Mouse (Mus musculus) heart, embryonic 14.5 days (tissue): ENCODE results near the gene Mmp1b. TPM values are rescaled to one million over a fixed set of nuclear protein-coding genes. Genes with fewer than 3 reads are reported as not detected.
"Not testable (repeated sequence)": the region's sequence is repeated elsewhere in the genome, so short reads cannot be mapped to it uniquely, and the experiment has no call there.

ENCODE experiments used
- ATAC-seq: fragments of 200-750 bp; cut with Nextera tagmentation; 2 replicates; pipeline ENCODE4 v1.8.0; 2017; ENCODE audit warnings: low read depth, moderate TSS enrichment; ENCODE audit not compliant: insufficient number of reproducible peaks, insufficient read depth, low FRiP score
- H3K27ac ChIP-seq, 2 experiments: fragments of 200-500 bp in 1 of 2; fragments of 300-500 bp in 1 of 2; sonication (generic) in 1 of 2; replicated peaks in 1 of 2; 2 replicates each; pipeline ENCODE4 v1.5.1; 2012 to 2014; ENCODE audit warnings: low read depth in 2 of 2, low read length in 2 of 2, control low read depth in 1 of 2, mild to moderate bottlenecking in 1 of 2, mixed read lengths in 1 of 2; ENCODE audit not compliant: control insufficient read depth in 1 of 2, insufficient read depth in 1 of 2
- H3K27me3 ChIP-seq: fragments of 300-500 bp; sonication (generic); 2 replicates; pipeline ENCODE4 v1.6.1; 2014; ENCODE audit warnings: mild to moderate bottlenecking, low read length, control low read depth; ENCODE audit not compliant: control insufficient read depth, insufficient read depth
- H3K36me3 ChIP-seq: fragments of 300-500 bp; sonication (generic); 2 replicates; pipeline ENCODE4 v1.6.1; 2014; ENCODE audit warnings: mild to moderate bottlenecking, control low read depth, low read length, mixed read lengths; ENCODE audit not compliant: control insufficient read depth, insufficient read depth
- H3K4me1 ChIP-seq, 2 experiments: fragments of 200-500 bp in 1 of 2; fragments of 300-500 bp in 1 of 2; sonication (generic) in 1 of 2; 2 replicates each; pipeline ENCODE4 v1.6.1; 2012 to 2014; ENCODE audit warnings: low read length in 2 of 2, control low read depth in 1 of 2, mixed read lengths in 1 of 2; ENCODE audit not compliant: control insufficient read depth in 2 of 2, insufficient read depth in 2 of 2
- H3K4me2 ChIP-seq: fragments of 300-500 bp; sonication (generic); 2 replicates; pipeline ENCODE4 v1.6.1; 2014; ENCODE audit warnings: mild to moderate bottlenecking, low read length
- H3K4me3 ChIP-seq, 2 experiments: fragments of 200-500 bp in 1 of 2; fragments of 300-500 bp in 1 of 2; sonication (generic) in 1 of 2; 2 replicates each; pipeline ENCODE4 v1.5.1; 2012 to 2014; ENCODE audit warnings: low read length in 2 of 2, mild to moderate bottlenecking in 2 of 2, control low read depth in 1 of 2, low read depth in 1 of 2, moderate library complexity in 1 of 2; ENCODE audit not compliant: control insufficient read depth in 1 of 2, insufficient read depth in 1 of 2
- H3K9ac ChIP-seq: fragments of 300-500 bp; sonication (generic); 2 replicates; pipeline ENCODE4 v1.6.1; 2014; ENCODE audit warnings: mild to moderate bottlenecking, low read length
- H3K9me3 ChIP-seq: fragments of 300-500 bp; sonication (generic); 2 replicates; pipeline ENCODE4 v1.6.1; 2016; ENCODE audit warnings: low read length, control low read depth; ENCODE audit not compliant: control insufficient read depth
- WGBS: fragments of 180-500 bp; shearing (Covaris S2); extraction: QIAGEN DNeasy Blood & Tissue Kit; methylation state at CpG from one replicate; pipeline ENCODE4 v1.1.7; 2014; 5-methylcytosine and 5-hydroxymethylcytosine counted together
- polyA plus RNA-seq: library from polyadenylated mRNA; unstranded; fragments of >200 nt; fragmentation: Nextera tagmentation; extraction: Ambion mirVana; gene quantifications from 2 replicates; pipeline ENCODE4 v1.2.1, GENCODE M21; 2014

The Mmp1b gene
- not detected in 2 replicates for polyA plus RNA-seq

DNA sequence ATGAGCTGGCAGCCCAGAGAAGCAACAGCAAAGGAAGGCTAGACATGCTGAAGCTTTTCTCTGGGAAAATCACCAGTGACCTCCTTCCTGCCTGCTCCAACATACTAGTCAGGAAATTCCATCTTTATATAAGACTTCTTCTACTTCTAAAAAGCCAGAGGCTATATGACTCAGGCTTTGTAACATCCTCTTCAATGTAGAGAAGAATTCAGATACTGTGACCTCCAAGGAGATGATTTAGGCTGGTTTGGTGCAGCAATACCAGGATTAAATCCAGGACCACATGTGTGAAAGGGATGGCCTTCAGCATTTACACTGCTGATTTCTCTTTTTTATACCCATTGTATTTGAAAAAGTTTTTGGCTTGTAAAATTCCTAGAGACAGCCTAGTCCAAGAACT lies at the start of gene Mmp1b:
Gene Mmp1b (minus strand): TSS at position 101 of the 400 bp plus-strand sequence.
- ATAC-seq, result no peak
- H3K4me1 ChIP-seq, result no peaks in the 10 kb centered on the region
- H3K27ac ChIP-seq, result no peak within 1 kb of the TSS
- no peak within 1 kb of the TSS for H3K4me3 ChIP-seq
- no peak within 1 kb of the TSS for H3K9ac ChIP-seq
- no peaks in the 10 kb centered on the region for H3K27me3 ChIP-seq
- no peak within 1 kb of the TSS for H3K4me2 ChIP-seq
- no peaks in the 10 kb centered on the region for H3K36me3 ChIP-seq
- no peaks in the 10 kb centered on the region for H3K9me3 ChIP-seq

DNA sequence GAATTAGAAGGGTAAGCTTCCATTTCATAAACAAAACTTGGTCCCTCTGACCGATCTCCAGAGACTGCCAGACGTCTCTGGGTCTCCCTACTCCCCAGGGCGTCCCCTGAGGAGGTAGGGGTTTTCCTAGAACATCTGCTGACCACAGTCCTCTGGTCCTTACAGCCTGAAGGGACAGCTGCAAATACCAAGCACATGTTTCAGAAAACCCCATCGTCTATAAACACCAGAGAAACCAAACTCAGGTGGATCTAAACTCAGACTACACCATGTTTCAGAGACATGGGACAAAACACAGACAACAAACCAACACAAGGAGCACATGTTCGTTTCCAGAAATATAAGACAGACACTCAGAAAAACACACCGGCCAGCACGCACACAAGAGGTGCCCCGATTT lies 8.7 kb upstream of the Mmp1b start:
- not testable (repeated sequence) for H3K4me2 ChIP-seq, H3K9me3 ChIP-seq, H3K4me3 ChIP-seq, H3K27me3 ChIP-seq, H3K9ac ChIP-seq, H3K36me3 ChIP-seq, H3K27ac ChIP-seq, ATAC-seq, H3K4me1 ChIP-seq
- WGBS, result 76% methylated on average over 8 of the region's 8 CpGs

DNA sequence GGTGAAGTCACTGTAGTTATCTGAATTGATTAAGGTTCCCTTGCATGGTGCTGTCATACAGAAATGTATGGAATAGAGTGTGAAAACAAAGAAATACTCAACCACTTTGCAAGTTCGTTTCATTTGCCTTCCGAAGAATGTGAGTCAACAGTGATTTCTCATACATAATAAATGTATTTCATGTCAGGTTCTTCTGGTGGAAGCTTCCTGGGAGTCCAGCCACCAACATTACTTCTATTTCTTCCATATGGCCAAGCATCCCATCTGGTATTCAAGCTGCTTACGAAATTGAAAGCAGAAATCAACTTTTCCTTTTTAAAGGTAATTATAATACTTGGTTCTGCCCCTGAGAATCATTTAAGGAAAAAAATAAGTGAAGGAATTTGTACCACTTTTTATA lies 33.3 kb downstream of the Mmp1b start:
- Histone ChIP-seq H3K4me2 (no peak overlapping the region), H3K4me1 (no peaks in the 10 kb centered on the region), H3K36me3 (no peaks in the 10 kb centered on the region), H3K9ac (no peak overlapping the region), H3K27ac (no peak overlapping the region), H3K27me3 (no peaks in the 10 kb centered on the region), H3K4me3 (no peak overlapping the region), H3K9me3 (no peaks in the 10 kb centered on the region)
- WGBS, result 77% methylated on average over 3 of the region's 3 CpGs
- ATAC-seq, result no peak

DNA sequence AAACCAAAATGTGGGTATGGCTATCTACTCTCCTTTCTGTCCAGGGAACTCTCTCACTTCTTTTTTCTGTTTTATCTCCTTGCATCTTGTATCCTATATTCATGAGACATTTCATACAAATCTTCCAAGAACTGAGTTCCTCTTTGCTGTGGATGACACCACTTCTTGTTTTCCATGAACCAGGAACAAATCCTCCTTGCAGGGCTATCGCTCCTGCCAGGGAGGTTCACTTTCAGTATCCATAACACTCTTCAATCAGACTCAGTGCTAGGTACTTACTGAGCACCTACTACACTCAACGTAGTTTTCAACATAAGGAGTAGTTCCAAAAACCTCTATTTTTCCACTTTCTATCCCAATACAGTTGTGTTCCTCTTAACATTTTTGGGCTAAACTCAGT lies 42.3 kb downstream of the Mmp1b start:
- no peak for ATAC-seq
- no peaks in the 10 kb centered on the region for H3K36me3 ChIP-seq

DNA sequence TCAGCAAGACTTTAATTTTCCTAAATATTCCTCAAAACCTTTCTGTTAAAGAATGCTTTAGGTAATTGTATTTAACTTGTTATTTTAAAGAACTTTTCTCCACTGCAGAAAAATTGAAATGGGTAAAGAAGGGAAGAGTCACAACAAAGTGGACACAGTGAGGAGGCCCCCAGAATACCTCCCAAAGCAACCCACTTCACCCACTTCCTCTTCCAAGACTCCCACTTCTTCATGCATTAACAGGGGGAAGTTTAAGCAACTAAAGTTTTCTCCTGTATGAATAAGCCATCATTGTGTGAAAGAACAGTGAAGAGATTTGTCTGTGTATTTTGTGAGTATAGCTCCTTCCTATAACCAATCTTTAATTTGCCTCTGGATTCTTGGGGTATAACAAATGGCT lies 43.7 kb downstream of the Mmp1b start, which contains the start of gene Mmp12:
Gene Mmp12 (plus strand): TSS at position 275 of the 400 bp plus-strand sequence.
- Histone ChIP-seq H3K9ac (no peak within 1 kb of the TSS), H3K9me3 (no peaks in the 10 kb centered on the region), H3K27ac (no peak within 1 kb of the TSS), H3K4me1 (no peaks in the 10 kb centered on the region), H3K4me2 (no peak within 1 kb of the TSS), H3K27me3 (no peaks in the 10 kb centered on the region), H3K4me3 (no peak within 1 kb of the TSS), H3K36me3 (no peaks in the 10 kb centered on the region)
- no peak for ATAC-seq

More for the DNA sequence above, 42.3 kb downstream of the Mmp1b start:
- H3K4me2 ChIP-seq, result no peak overlapping the region
- H3K9me3 ChIP-seq, result no peaks in the 10 kb centered on the region
- H3K27me3 ChIP-seq, result no peaks in the 10 kb centered on the region
- no peaks in the 10 kb centered on the region for H3K4me1 ChIP-seq
- H3K27ac ChIP-seq, result no peak overlapping the region
- 84% methylated on average over 2 of the region's 2 CpGs for WGBS
- no peak overlapping the region for H3K4me3 ChIP-seq
- no peak overlapping the region for H3K9ac ChIP-seq

DNA sequence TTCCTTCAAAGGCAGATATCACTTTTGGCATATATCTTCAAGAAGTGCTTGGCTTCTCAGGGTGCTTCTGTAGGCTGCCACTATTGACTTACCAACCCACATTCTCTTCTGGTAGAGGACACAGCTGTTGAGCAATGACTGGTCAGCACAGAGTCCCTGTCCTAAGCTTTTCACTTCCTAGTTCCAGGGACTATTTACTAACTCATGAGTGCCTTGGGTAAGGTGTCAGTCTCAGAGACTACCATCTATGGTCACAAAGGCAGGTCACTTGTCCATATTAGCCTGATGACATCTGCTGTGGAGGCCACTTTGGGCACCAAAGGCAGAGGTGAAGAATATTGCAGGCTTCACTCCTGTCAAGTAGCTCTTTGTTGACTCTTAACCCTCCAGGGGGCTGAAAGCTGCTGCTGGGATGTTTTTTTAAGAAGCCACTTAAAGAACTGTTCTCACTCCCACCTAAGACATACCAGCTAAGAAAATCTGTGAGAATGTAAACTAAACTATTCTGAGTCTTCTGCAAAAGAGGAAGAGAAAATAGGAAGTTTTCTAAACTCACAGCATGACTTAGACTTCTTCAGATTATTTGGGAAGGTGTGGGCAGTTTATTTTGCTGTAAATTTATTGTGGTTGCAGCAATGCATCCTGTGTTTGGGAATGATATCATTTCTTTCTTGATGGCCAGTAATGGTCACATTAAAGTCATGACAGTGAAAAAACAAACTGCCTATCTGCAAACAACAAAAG lies 50.9 kb downstream of the Mmp1b start:
- Histone ChIP-seq H3K9ac (no peak overlapping the region), H3K36me3 (no peaks in the 10 kb centered on the region), H3K9me3 (no peaks in the 10 kb centered on the region), H3K4me2 (no peak overlapping the region), H3K4me3 (no peak overlapping the region), H3K27ac (no peak overlapping the region), H3K4me1 (no peaks in the 10 kb centered on the region), H3K27me3 (no peaks in the 10 kb centered on the region)
- ATAC-seq, result no peak

GRCm38 (mm10) chr9:7335766-7336680 lies 51.8 kb downstream of the Mmp1b start:
- H3K4me3 ChIP-seq, result no peak overlapping the region
- no peak overlapping the region for H3K27ac ChIP-seq
- H3K4me1 ChIP-seq, result no peaks in the 10 kb centered on the region
- no peak overlapping the region for H3K9ac ChIP-seq
- no peak for ATAC-seq
- 81% methylated on average over 5 of the region's 6 CpGs for WGBS
- no peaks in the 10 kb centered on the region for H3K27me3 ChIP-seq
- H3K36me3 ChIP-seq, result no peaks in the 10 kb centered on the region
- no peaks in the 10 kb centered on the region for H3K9me3 ChIP-seq
- H3K4me2 ChIP-seq, result no peak overlapping the region
